Mouse (Mus musculus): ENCODE data around the gene Slc38a2.

DNA sequence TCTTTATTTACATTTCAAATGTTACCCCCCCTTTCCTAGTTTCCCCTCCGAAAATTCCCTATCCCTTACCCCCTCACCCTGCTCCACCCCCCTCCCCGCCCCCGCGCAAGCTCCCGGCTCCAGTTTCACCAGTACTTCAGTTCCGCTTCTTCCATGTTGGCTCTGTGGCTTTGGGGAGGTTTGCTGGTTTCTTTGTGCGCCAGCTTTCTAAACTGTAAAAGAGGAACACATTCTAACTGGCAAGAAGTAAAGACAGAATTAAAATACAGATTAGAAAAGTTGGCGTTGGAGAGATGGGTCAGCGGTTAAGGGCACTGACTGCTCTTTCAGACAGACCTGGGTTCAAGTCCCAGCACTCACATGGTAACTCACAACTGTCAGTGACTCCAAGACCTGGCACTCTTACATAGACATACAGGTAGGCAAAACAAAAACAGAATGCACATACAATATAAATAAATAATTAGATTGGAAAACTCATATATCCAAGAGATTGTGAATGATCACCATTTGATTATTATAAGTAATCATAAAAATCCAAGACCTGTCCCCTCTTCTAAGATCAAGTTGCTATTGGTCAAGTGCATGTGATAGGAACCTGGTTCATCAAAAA is 15.7 kb upstream of the Slc38a2 start:
- no peak for TF ChIP-seq POLR2A (IDR thresholded peaks at IDR 0.05; ENCODE audit: extremely low read depth, insufficient read depth, low read length)
- TF ChIP-seq CTCF (IDR thresholded peaks at IDR 0.05; ENCODE audit: low read depth, low read length) = no peak

Data from liver, adult 2 months (tissue).